Mouse (Mus musculus): ENCODE measurements at regions not wholly inside any gene's neighbourhood (a gene's known extent, or its start where the extent isn't known, plus 50 kb on each side); places are given as distances from the start of the nearest gene placed in this dataset.

- ATAC-seq (ENCODE audit: insufficient read depth, low read depth) (no peak), DNase-seq (ENCODE audit: low spot score) (no peak)
- no peak for TF ChIP-seq EP300 (IDR thresholded peaks at IDR 0.05; ENCODE audit: low read depth)
- Histone ChIP-seq H3K4me1 (ENCODE audit: control insufficient read depth, insufficient read depth) (no peaks in the 10 kb centered on the region), H3K36me3 (replicated peaks; ENCODE audit: control insufficient read depth, insufficient read depth, low read length) (no peaks in the 10 kb centered on the region), H3K27me3 (ENCODE audit: control insufficient read depth, insufficient read depth, low read length) (0 out of 2 replicates have a peak, but pooled peaks cover 2% of the 10 kb centered on the region), H3K4me2 (ENCODE audit: low read depth, low read length) (no peak overlapping the region), H3K27ac (ENCODE audit: low read depth) (no peak overlapping the region), H3K9me3 (replicated peaks; ENCODE audit: control insufficient read depth, low read length) (no peaks in the 10 kb centered on the region), H3K4me3 (ENCODE audit: low read depth, low read length) (no peak overlapping the region), H3K9ac (replicated peaks; ENCODE audit: low read depth, low read length) (no peak overlapping the region)
- WGBS: 76% methylated on average over 10 of the region's 10 CpGs
These were observed 136.2 kb upstream of the Topaz1 start for GRCm38 (mm10) chr9:122610918-122611317.

DNA sequence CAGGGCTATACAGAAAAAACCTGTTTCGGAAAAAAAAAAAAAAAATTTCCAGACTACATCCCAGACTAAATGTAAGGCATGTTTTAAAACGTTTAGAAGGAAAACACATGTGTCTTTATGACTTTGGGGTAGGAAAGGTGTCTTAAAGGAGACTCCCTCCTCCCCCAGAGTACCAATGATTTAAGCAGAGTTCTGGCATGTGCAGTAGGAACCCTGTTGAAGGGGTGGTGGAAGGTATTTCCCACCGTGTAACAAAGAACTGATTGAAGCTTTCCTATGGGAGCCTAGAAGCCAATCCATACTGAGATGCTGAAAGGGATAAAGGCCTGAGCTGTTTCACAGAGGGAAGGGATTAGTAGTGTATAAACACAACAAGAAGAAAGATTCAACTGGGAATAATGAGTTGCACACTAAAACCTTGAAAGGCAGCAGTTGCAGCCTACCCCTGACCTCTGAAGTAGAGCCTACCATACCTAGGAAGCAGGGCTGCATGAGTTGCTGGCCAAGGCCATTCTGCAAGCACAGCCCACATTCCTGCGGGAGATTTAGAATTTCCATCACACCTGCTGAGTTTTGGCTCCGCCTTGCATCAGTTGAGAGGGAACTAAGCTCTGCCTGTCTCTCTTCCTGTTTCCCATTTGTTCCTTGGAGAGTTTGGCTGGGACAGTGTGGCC is 132.4 kb upstream of the Topaz1 start:
- ATAC-seq (ENCODE audit: insufficient read depth, low read depth) (no peak), DNase-seq (ENCODE audit: low spot score) (no peak)
- Histone ChIP-seq H3K36me3 (replicated peaks; ENCODE audit: control insufficient read depth, insufficient read depth, low read length) (no peaks in the 10 kb centered on the region), H3K27ac (ENCODE audit: low read depth) (no peak overlapping the region), H3K4me3 (ENCODE audit: low read depth, low read length) (no peak overlapping the region), H3K27me3 (ENCODE audit: control insufficient read depth, insufficient read depth, low read length) (0 out of 2 replicates have a peak, but pooled peaks cover 2% of the 10 kb centered on the region), H3K9me3 (replicated peaks; ENCODE audit: control insufficient read depth, low read length) (no peaks in the 10 kb centered on the region), H3K4me2 (ENCODE audit: low read depth, low read length) (no peak overlapping the region), H3K9ac (replicated peaks; ENCODE audit: low read depth, low read length) (no peak overlapping the region), H3K4me1 (ENCODE audit: control insufficient read depth, insufficient read depth) (no peaks in the 10 kb centered on the region)
- WGBS: 16% methylated on average over 5 of the region's 5 CpGs
- no peak for TF ChIP-seq EP300 (IDR thresholded peaks at IDR 0.05; ENCODE audit: low read depth)
- TF ChIP-seq CTCF (IDR thresholded peaks at IDR 0.05; ENCODE audit: low read depth): no peak

DNA sequence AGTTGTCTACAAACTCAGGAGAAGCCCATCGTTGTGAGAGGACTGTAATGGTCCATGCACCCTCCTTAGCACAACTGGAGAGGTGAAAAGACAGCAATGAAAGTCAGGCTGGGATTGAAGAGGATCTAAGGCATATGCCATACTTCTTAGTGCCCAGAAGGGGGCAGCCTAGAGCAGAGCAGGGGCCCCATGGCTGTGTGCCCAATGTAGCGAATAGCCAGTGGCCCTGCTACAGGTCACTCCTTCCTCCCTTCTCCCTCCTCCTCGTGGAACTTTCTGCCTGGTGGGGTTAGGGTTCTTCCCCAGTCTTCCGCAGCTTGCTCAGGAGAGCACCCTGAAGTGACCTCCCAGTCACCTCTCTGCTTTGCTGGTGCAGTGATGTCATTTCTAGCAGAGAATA is 131.8 kb upstream of the Topaz1 start:
- no peaks in the 10 kb centered on the region for H3K4me1 ChIP-seq (ENCODE audit: control insufficient read depth, insufficient read depth)
- H3K27me3 ChIP-seq (ENCODE audit: control insufficient read depth, insufficient read depth, low read length): 0 out of 2 replicates have a peak, but pooled peaks cover 2% of the 10 kb centered on the region
- ATAC-seq (ENCODE audit: insufficient read depth, low read depth) (no peak), DNase-seq (ENCODE audit: low spot score) (peak; percentile 18)
- H3K36me3 ChIP-seq (replicated peaks; ENCODE audit: control insufficient read depth, insufficient read depth, low read length): no peaks in the 10 kb centered on the region
- H3K4me3 ChIP-seq (ENCODE audit: low read depth, low read length): no peak overlapping the region
- H3K4me2 ChIP-seq (ENCODE audit: low read depth, low read length): no peak overlapping the region
- 10% methylated on average over 4 of the region's 4 CpGs for WGBS
- H3K27ac ChIP-seq (ENCODE audit: low read depth): no peak overlapping the region
- no peak overlapping the region for H3K9ac ChIP-seq (replicated peaks; ENCODE audit: low read depth, low read length)
- TF ChIP-seq EP300 (IDR thresholded peaks at IDR 0.05; ENCODE audit: low read depth) (no peak), CTCF (IDR thresholded peaks at IDR 0.05; ENCODE audit: low read depth) (peak; percentile 69)
- no peaks in the 10 kb centered on the region for H3K9me3 ChIP-seq (replicated peaks; ENCODE audit: control insufficient read depth, low read length)

- no peaks in the 10 kb centered on the region for H3K36me3 ChIP-seq (replicated peaks; ENCODE audit: control insufficient read depth, insufficient read depth, low read length)
- no peak overlapping the region for H3K4me2 ChIP-seq (ENCODE audit: low read depth, low read length)
- ATAC-seq (ENCODE audit: insufficient read depth, low read depth) (no peak), DNase-seq (ENCODE audit: low spot score) (no peak)
- no peak overlapping the region for H3K4me3 ChIP-seq (ENCODE audit: low read depth, low read length)
- H3K27me3 ChIP-seq (ENCODE audit: control insufficient read depth, insufficient read depth, low read length): no peaks in the 10 kb centered on the region
- no peak overlapping the region for H3K9ac ChIP-seq (replicated peaks; ENCODE audit: low read depth, low read length)
- no peaks in the 10 kb centered on the region for H3K9me3 ChIP-seq (replicated peaks; ENCODE audit: control insufficient read depth, low read length)
- TF ChIP-seq CTCF (IDR thresholded peaks at IDR 0.05; ENCODE audit: low read depth) (no peak), EP300 (IDR thresholded peaks at IDR 0.05; ENCODE audit: low read depth) (no peak)
- WGBS: 40% methylated on average over 3 of the region's 3 CpGs
- H3K4me1 ChIP-seq (ENCODE audit: control insufficient read depth, insufficient read depth): no peaks in the 10 kb centered on the region
- no peak overlapping the region for H3K27ac ChIP-seq (ENCODE audit: low read depth)
These were observed 129.4 kb upstream of the Topaz1 start for GRCm38 (mm10) chr9:122617793-122618192.

DNA sequence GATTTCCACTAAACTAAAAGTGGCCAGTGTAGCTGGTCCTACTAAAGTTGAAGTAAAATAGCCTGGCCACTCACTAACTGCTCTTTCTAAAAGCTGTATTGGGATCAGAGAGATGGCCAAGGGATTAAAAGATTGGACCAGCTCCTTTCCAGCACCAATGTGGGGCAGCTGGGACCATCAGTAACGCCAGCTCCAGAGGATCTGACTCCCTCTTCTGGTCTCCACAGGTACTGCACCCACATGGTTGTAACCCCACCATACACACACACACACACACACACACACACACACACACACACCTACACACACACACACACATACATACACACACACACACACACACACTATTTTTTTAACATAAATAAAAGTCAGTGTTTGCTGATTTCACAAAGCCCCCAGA is 122.1 kb upstream of the Topaz1 start:
- ATAC-seq (ENCODE audit: insufficient read depth, low read depth) (no peak), DNase-seq (ENCODE audit: low spot score) (no peak)
- Histone ChIP-seq H3K9me3 (replicated peaks; ENCODE audit: control insufficient read depth, low read length) (no peaks in the 10 kb centered on the region), H3K4me3 (ENCODE audit: low read depth, low read length) (no peak overlapping the region), H3K36me3 (replicated peaks; ENCODE audit: control insufficient read depth, insufficient read depth, low read length) (no peaks in the 10 kb centered on the region), H3K9ac (replicated peaks; ENCODE audit: low read depth, low read length) (no peak overlapping the region), H3K4me1 (ENCODE audit: control insufficient read depth, insufficient read depth) (no peaks in the 10 kb centered on the region), H3K27me3 (ENCODE audit: control insufficient read depth, insufficient read depth, low read length) (peaks cover 18% of the 10 kb centered on the region; the same call in 1 of the 2 replicates), H3K4me2 (ENCODE audit: low read depth, low read length) (no peak overlapping the region), H3K27ac (ENCODE audit: low read depth) (no peak overlapping the region)
- no peak for TF ChIP-seq CTCF (IDR thresholded peaks at IDR 0.05; ENCODE audit: low read depth)
- TF ChIP-seq EP300 (IDR thresholded peaks at IDR 0.05; ENCODE audit: low read depth): no peak
- 85% methylated on average over 1 of the region's 1 CpGs for WGBS

DNA sequence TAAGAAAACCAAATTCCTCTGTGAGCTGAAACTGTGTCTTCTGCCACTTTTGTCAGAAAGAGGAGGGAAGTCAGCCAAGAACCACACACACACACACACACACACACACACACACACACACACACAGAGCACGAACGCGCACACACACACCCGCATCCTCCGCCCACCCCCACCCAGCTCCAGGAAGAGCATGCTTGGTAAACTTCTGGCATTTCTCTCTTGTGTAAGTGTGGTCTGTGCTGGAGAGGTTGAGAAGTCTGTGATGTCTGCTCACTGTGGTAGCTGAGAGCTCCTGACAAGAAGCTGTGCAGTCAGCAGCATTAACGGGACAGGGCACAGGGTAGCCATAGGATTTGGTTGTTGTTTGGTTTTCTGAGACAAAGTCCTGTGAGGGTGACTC is 120.8 kb upstream of the Topaz1 start:
- H3K9ac ChIP-seq (replicated peaks; ENCODE audit: low read depth, low read length): no peak overlapping the region
- no peak overlapping the region for H3K4me2 ChIP-seq (ENCODE audit: low read depth, low read length)
- no peak overlapping the region for H3K4me3 ChIP-seq (ENCODE audit: low read depth, low read length)
- no peaks in the 10 kb centered on the region for H3K36me3 ChIP-seq (replicated peaks; ENCODE audit: control insufficient read depth, insufficient read depth, low read length)
- H3K4me1 ChIP-seq (ENCODE audit: control insufficient read depth, insufficient read depth): no peaks in the 10 kb centered on the region
- WGBS: 61% methylated on average over 6 of the region's 6 CpGs
- ATAC-seq (ENCODE audit: insufficient read depth, low read depth) (no peak), DNase-seq (ENCODE audit: low spot score) (no peak)
- H3K9me3 ChIP-seq (replicated peaks; ENCODE audit: control insufficient read depth, low read length): no peaks in the 10 kb centered on the region
- no peak overlapping the region for H3K27ac ChIP-seq (ENCODE audit: low read depth)
- TF ChIP-seq EP300 (IDR thresholded peaks at IDR 0.05; ENCODE audit: low read depth): no peak
- TF ChIP-seq CTCF (IDR thresholded peaks at IDR 0.05; ENCODE audit: low read depth): no peak
- H3K27me3 ChIP-seq (ENCODE audit: control insufficient read depth, insufficient read depth, low read length): peaks cover 26% of the 10 kb centered on the region; the same call in 1 of the 2 replicates

Measured in heart, postnatal 0 days (tissue).